Mouse (Mus musculus) 416B (cell line): Measurements from ENCODE around the gene Rundc3a.

ENCODE experiments used
- DNase-seq: peaks from one replicate; pipeline ENCODE4 v3.0.0; 2011; ENCODE audit warnings: low read depth

Rundc3a gene

DNA sequence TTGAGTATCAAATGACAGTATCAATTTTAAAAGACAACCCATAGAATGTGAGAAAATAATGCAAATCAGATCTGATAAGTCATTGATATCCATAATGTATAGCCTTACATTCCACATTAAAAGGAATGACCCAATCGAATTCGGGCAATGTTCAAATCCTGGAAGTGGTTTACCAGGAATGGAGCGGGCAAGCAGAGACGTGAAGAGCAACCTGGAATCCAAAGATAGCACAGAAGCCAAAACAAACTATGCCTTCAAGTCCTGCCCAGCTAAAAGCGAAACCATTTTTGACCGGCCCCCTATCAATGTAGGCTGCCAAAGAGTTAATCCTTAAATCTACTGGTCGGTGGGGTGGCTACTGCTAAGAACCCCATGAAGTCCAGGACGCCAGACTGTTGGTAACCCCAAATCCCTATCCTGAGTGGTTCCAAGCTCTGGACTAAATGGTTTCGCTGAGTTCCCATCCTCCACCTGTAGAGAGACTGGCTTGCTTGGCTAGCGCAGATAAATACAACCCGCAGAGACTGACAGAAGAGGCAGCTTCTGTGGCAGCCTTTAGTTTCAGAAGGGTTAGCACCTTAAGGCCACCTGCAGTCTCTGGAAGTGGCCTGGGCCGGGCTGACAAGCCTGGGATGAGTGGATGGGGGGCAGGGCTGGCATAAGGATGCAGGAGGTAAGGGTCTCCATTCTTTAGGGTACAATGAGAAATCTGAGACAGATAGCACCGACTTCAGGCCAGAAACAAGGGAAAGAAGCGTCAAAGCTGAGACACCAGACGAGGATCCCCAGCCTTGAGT, 564 bp upstream of the Rundc3a start:
- DNase-seq: no peak

DNA sequence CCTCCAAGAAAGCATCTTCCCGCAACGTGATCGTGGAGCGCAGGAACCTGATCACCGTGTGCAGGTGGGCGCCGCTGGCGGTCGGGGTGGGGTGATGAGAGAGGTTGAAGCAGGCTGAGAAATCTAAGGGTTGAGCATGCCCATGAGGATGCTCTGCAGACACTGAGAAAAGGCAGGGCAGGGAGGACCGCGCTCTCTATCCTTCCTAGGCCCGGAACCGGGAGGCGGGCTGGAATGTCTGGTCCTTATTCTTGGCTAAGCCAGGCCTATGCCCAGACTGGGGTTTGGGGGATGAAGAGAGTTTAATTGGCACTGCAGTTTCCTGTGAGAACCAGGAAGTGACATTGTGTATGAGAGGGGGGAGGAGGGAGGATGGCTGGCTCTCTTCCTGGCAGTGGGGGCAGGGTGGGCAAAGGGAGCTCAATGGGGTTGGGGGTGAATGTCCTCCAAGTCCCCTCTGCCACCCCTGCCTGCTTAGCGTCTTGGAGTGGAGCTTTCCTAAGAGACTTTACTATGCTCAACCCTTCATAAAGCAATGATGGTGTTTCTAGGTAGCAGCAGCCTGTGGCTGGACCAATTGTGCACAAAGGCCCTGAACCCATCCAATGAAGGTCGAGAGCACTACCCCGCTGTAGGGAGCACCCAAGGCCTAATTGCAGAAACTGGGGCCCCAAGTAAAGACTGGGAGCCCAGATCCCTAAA, 667 bp downstream of the Rundc3a start:
- no peak for DNase-seq

GRCm38 (mm10) chr11:102394421-102395124, 1.4 kb downstream of the Rundc3a start:
- DNase-seq: no peak

DNA sequence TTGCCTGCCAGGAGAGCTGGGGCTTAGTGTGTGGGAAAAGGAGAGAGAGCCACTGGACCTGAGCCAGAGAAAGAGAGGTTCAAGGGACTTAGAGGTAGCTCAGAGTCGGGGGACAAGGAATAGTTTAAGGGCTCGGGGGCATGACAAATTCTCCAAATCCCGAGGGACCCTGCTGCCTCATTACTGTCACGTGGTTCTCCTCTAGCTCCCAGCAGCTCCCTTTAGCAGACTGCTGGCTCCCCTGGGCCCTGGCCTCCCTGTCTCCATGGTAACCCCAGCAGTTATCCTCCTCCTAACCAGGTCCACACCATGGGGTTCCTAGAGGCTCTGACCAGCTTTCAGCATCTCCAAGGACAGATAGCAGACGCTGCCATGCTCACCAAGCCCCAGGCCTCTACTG, 2.0 kb downstream of the Rundc3a start:
- no peak for DNase-seq

DNA sequence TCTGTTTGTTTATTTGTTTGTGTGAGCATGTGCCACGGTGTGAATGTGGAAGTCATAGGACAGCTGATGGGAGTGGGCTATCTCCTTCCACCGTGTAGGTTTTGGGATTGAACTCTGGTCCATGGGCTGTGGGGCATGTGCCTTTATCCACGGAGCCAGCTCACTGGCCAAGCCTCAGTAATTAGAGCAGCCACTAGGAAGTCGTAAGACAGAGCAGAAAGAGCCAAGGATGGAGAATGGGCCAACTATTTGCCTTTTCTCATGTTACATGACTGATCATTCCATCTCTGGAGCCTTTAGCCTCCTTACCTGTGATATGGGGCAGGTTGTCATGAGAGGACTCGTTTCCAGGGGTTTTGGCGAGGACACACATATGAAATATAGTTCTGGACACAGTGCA, 3.1 kb downstream of the Rundc3a start:
- no peak for DNase-seq

GRCm38 (mm10) chr11:102396671-102397141, 3.5 kb downstream of the Rundc3a start:
- no peak for DNase-seq

GRCm38 (mm10) chr11:102398007-102398825, 5.0 kb downstream of the Rundc3a start:
- peak; percentile 51 for DNase-seq

DNA sequence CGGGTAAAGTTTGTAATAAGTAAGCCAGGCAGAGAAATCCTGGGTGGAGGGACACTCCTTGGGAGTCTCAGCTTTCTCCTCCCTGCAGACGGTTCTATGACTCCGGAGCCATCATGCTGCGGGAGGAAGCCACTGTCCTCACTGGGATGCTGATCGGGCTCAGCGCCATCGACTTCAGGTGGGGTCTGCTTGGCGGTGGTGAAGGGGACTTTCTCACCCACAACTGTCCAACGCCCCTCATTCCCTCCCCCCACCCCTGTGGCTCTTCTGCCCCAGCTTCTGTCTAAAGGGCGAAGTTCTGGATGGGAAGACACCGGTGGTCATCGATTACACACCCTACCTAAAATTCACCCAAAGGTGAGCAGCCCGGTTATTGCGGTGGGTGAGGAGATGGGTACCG, 5.9 kb downstream of the Rundc3a start:
- DNase-seq: no peak

DNA sequence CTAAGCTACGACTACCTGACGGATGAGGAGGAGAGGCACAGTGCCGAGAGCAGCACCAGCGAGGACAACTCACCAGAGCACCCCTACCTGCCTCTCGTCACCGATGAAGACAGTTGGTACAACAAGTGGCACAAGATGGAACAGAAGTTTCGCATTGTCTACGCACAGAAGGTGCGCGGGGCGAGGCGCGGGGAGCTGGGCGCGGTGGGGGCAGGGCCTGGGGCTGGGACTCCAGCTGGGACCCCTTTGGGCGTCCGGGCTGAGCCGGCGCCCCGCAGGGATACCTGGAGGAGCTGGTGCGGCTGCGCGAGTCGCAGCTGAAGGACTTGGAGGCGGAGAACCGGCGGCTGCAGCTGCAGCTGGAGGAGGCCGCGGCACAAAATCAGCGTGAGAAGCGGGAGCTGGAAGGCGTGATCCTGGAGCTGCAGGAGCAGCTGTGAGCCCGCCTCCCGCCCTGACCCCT, 6.4 kb downstream of the Rundc3a start:
- no peak for DNase-seq

DNA sequence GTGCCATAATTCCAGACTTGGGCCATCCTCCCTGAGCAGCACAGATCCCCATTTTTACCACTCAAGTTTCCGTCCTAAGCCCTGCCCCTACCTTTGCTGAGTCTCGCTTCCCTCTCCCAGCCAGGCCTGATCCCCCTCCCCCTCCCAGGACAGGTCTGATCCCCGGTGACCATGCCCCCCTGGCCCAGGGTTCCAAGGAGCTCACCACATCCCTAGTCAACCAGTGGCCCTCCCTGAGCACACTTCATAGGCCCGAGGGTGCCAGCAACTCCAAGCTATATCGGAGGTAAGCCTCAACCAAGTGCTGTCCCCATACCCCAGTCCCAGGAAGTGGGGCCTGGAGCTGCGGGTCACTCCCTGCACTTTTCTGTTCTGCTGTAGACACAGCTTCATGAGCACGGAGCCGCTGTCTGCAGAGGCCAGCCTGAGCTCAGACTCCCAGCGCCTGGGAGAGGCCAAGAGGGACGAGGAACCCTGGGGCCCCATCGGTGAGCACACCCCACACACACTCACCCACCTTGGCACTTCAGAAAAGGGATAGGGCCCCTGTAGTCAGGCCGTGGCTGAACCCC, 7.4 kb downstream of the Rundc3a start:
- DNase-seq: no peak

GRCm38 (mm10) chr11:102401898-102402500, 8.8 kb downstream of the Rundc3a start:
- DNase-seq: no peak

GRCm38 (mm10) chr11:102403657-102404056, 10.5 kb downstream of the Rundc3a start:
- DNase-seq: no peak

GRCm38 (mm10) chr11:102404161-102405010, 11.2 kb downstream of the Rundc3a start:
- no peak for DNase-seq

GRCm38 (mm10) chr11:102405544-102406285, 12.5 kb downstream of the Rundc3a start:
- DNase-seq: no peak

DNA sequence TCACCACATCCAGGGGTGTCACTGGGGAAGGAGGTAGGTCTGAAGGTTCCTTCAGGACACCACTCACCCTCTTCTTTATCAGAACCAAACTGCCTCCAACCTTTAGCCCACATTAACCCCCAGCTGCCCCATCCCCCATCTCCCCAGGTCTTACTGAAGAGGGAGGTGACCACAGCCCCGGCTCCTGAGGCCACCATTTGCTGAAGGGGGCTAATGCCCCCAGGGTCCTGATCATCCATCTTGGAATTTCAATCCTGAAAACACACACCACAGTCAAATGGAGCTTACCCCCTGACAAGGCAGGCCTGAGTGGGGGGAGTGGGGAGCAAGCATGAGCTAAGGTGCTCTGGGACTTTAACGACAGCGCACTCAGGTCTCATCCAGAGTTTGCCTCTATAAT, 13.2 kb downstream of the Rundc3a start:
- no peak for DNase-seq

- peak; percentile 90 for DNase-seq
These were observed 14.0 kb downstream of the Rundc3a start for GRCm38 (mm10) chr11:102406900-102407833.

GRCm38 (mm10) chr11:102407834-102408215, 14.6 kb downstream of the Rundc3a start, which contains the start of gene Slc25a39:
Gene Slc25a39, minus strand, starts transcription at chr11:102407946.
- no peak for DNase-seq

GRCm38 (mm10) chr11:102408344-102408876, 15.2 kb downstream of the Rundc3a start:
- peak; percentile 100 for DNase-seq
